Mouse (Mus musculus): ENCODE measurements around the gene Shroom3. TPM values are rescaled to one million over a fixed set of nuclear protein-coding genes. Genes with fewer than 3 reads are reported as not detected.

The Shroom3 gene
- polyA plus RNA-seq, 1 experiment from 2014 or later, result 3.5 TPM

GRCm38 (mm10) chr5:92838351-92838784 is 155.1 kb downstream of the Shroom3 start:
- H3K4me2 ChIP-seq, result no peak overlapping the region
- no peak for ATAC-seq (replicated peaks; ENCODE audit: low FRiP score)
- H3K36me3 ChIP-seq (ENCODE audit: control insufficient read depth, insufficient read depth, low read length), result no peaks in the 10 kb centered on the region
- 85% methylated on average over 9 of the region's 9 CpGs for WGBS
- no peaks in the 10 kb centered on the region for H3K27me3 ChIP-seq (replicated peaks; ENCODE audit: control insufficient read depth, insufficient read depth, low read length)
- no peak overlapping the region for H3K27ac ChIP-seq (ENCODE audit: low read depth, low read length)
- no peak overlapping the region for H3K9ac ChIP-seq (ENCODE audit: low read depth, low read length)
- 0 out of 2 replicates have a peak, but pooled peaks cover 2% of the 10 kb centered on the region for H3K4me1 ChIP-seq (replicated peaks; ENCODE audit: control insufficient read depth, insufficient read depth, low read length)
- no peak for DNase-seq (ENCODE audit: low spot score)
- no peaks in the 10 kb centered on the region for H3K9me3 ChIP-seq (ENCODE audit: control insufficient read depth, low read length)
- no peak overlapping the region for H3K4me3 ChIP-seq (ENCODE audit: low read depth, low read length)

DNA sequence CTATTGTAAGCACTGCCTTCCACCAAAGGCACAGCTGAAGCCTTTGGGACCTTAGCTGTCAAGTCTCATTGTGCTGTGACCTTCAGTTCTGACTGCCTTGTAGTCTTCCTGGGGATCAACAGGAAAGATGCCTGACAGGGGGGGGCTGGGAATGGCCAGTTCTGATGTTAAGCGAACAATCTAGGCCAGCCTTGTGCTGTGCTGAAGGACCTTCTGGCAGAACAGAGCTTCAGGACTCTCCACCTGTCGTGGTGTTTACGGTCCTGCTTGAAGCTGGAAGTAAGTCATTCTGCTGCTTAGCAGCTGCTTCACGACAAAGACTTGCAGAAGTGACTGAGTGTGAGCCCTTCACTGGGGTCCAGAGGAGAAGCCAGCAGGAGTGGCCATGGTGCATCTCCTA is 156.1 kb downstream of the Shroom3 start:
- Histone ChIP-seq H3K9ac (ENCODE audit: low read depth, low read length) (no peak overlapping the region), H3K4me1 (replicated peaks; ENCODE audit: control insufficient read depth, insufficient read depth, low read length) (0 out of 2 replicates have a peak, but pooled peaks cover 2% of the 10 kb centered on the region), H3K4me3 (ENCODE audit: low read depth, low read length) (no peak overlapping the region), H3K27me3 (replicated peaks; ENCODE audit: control insufficient read depth, insufficient read depth, low read length) (no peaks in the 10 kb centered on the region), H3K27ac (ENCODE audit: low read depth, low read length) (no peak overlapping the region), H3K36me3 (ENCODE audit: control insufficient read depth, insufficient read depth, low read length) (no peaks in the 10 kb centered on the region), H3K9me3 (ENCODE audit: control insufficient read depth, low read length) (no peaks in the 10 kb centered on the region), H3K4me2 (no peak overlapping the region)
- no peak for ATAC-seq (replicated peaks; ENCODE audit: low FRiP score)
- WGBS, result 74% methylated on average over 4 of the region's 4 CpGs
- no peak for DNase-seq (ENCODE audit: low spot score)

- H3K4me2 ChIP-seq, result no peak overlapping the region
- 64% methylated on average over 5 of the region's 5 CpGs for WGBS
- H3K27me3 ChIP-seq (replicated peaks; ENCODE audit: control insufficient read depth, insufficient read depth, low read length), result no peaks in the 10 kb centered on the region
- no peak overlapping the region for H3K27ac ChIP-seq (ENCODE audit: low read depth, low read length)
- ATAC-seq (replicated peaks; ENCODE audit: low FRiP score) (no peak), DNase-seq (ENCODE audit: low spot score) (no peak)
- H3K36me3 ChIP-seq (ENCODE audit: control insufficient read depth, insufficient read depth, low read length), result no peaks in the 10 kb centered on the region
- H3K9ac ChIP-seq (ENCODE audit: low read depth, low read length), result no peak overlapping the region
- H3K9me3 ChIP-seq (ENCODE audit: control insufficient read depth, low read length), result no peaks in the 10 kb centered on the region
- no peak overlapping the region for H3K4me3 ChIP-seq (ENCODE audit: low read depth, low read length)
- H3K4me1 ChIP-seq (replicated peaks; ENCODE audit: control insufficient read depth, insufficient read depth, low read length), result 0 out of 2 replicates have a peak, but pooled peaks cover 2% of the 10 kb centered on the region
Observed at GRCm38 (mm10) chr5:92841474-92841873, 158.2 kb downstream of the Shroom3 start.

DNA sequence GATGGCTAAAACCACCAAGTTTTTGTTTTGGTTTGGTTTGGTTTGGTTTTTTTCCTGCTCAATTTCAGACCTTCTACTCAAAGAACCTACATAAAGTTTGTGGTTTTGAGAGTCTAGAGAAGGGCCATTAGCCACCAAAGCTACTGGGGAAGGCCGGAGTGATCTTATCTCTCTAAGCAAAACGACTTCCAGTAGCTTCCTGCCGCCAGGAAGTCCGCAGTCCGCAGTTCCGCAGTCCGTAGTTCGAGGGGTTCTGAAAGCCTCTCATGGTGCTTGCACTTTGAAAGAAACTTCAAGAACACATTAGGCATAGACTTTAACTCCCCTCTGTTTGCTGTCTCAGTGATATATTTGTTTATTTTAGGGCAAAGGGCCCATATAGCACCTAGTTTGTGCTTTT is 159.2 kb downstream of the Shroom3 start:
- H3K4me3 ChIP-seq (ENCODE audit: low read depth, low read length), result no peak overlapping the region
- no peak overlapping the region for H3K27ac ChIP-seq (ENCODE audit: low read depth, low read length)
- H3K9me3 ChIP-seq (ENCODE audit: control insufficient read depth, low read length), result no peaks in the 10 kb centered on the region
- no peaks in the 10 kb centered on the region for H3K27me3 ChIP-seq (replicated peaks; ENCODE audit: control insufficient read depth, insufficient read depth, low read length)
- no peak overlapping the region for H3K4me2 ChIP-seq
- DNase-seq (ENCODE audit: low spot score) (no peak), ATAC-seq (replicated peaks; ENCODE audit: low FRiP score) (no peak)
- no peak overlapping the region for H3K9ac ChIP-seq (ENCODE audit: low read depth, low read length)
- H3K4me1 ChIP-seq (replicated peaks; ENCODE audit: control insufficient read depth, insufficient read depth, low read length), result 0 out of 2 replicates have a peak, but pooled peaks cover 2% of the 10 kb centered on the region
- WGBS, result 8% methylated on average over 8 of the region's 8 CpGs
- no peaks in the 10 kb centered on the region for H3K36me3 ChIP-seq (ENCODE audit: control insufficient read depth, insufficient read depth, low read length)

DNA sequence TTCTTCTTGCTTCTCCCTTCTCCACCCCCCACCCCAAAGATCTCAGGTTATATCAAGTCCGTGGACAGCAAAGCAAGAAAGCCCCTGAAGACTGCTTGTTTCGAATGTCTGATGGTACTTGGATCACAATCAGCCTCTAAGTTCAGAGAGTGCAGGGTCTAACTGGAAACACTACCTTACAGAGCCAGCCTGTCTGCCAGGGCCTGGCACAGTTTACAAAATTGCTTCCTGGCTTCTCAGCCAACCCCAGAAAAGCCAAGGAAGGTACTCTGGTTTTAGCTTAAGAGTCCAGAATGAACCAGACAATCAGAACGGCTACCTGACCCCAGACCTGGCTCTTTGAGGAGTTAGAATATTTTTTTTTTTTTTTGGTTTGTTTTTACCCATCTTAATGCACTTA is 159.6 kb downstream of the Shroom3 start:
- Histone ChIP-seq H3K4me2 (no peak overlapping the region), H3K9me3 (ENCODE audit: control insufficient read depth, low read length) (no peaks in the 10 kb centered on the region), H3K4me1 (replicated peaks; ENCODE audit: control insufficient read depth, insufficient read depth, low read length) (0 out of 2 replicates have a peak, but pooled peaks cover 2% of the 10 kb centered on the region), H3K36me3 (ENCODE audit: control insufficient read depth, insufficient read depth, low read length) (no peaks in the 10 kb centered on the region), H3K4me3 (ENCODE audit: low read depth, low read length) (no peak overlapping the region), H3K27ac (ENCODE audit: low read depth, low read length) (no peak overlapping the region), H3K9ac (ENCODE audit: low read depth, low read length) (no peak overlapping the region), H3K27me3 (replicated peaks; ENCODE audit: control insufficient read depth, insufficient read depth, low read length) (no peaks in the 10 kb centered on the region)
- ATAC-seq (replicated peaks; ENCODE audit: low FRiP score) (no peak), DNase-seq (ENCODE audit: low spot score) (no peak)
- 53% methylated on average over 3 of the region's 3 CpGs for WGBS

GRCm38 (mm10) chr5:92843850-92844785 is 160.9 kb downstream of the Shroom3 start:
- DNase-seq (ENCODE audit: low spot score) (no peak), ATAC-seq (replicated peaks; ENCODE audit: low FRiP score) (no peak)
- Histone ChIP-seq H3K4me3 (ENCODE audit: low read depth, low read length) (no peak overlapping the region), H3K4me2 (no peak overlapping the region), H3K4me1 (replicated peaks; ENCODE audit: control insufficient read depth, insufficient read depth, low read length) (0 out of 2 replicates have a peak, but pooled peaks cover 2% of the 10 kb centered on the region), H3K9ac (ENCODE audit: low read depth, low read length) (no peak overlapping the region), H3K27me3 (replicated peaks; ENCODE audit: control insufficient read depth, insufficient read depth, low read length) (no peaks in the 10 kb centered on the region), H3K9me3 (ENCODE audit: control insufficient read depth, low read length) (no peaks in the 10 kb centered on the region), H3K27ac (ENCODE audit: low read depth, low read length) (no peak overlapping the region), H3K36me3 (ENCODE audit: control insufficient read depth, insufficient read depth, low read length) (no peaks in the 10 kb centered on the region)
- WGBS, result 74% methylated on average over 20 of the region's 20 CpGs

DNA sequence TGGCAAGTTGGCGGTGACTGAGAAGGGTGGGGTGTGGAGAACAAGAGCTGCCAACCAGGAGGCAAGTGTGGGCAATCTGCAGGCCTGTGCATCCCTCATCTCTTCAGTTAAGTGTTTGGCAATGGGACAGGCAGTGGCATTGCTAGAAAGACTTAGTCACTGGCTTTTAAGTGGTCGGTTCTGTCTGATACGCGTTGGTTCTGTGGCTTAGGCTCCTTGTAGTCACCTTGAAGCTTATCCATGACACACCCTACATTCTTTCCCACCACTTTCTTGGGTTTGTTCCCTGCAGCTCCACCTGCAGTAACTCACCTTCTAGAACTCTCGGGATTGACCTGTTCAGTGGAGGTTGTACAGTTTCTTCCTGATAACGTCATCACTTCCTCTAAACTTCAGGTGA is 166.5 kb downstream of the Shroom3 start:
- Histone ChIP-seq H3K4me1 (replicated peaks; ENCODE audit: control insufficient read depth, insufficient read depth, low read length) (no peaks in the 10 kb centered on the region), H3K9ac (ENCODE audit: low read depth, low read length) (no peak overlapping the region), H3K4me2 (no peak overlapping the region), H3K4me3 (ENCODE audit: low read depth, low read length) (no peak overlapping the region), H3K27ac (ENCODE audit: low read depth, low read length) (no peak overlapping the region), H3K9me3 (ENCODE audit: control insufficient read depth, low read length) (no peaks in the 10 kb centered on the region), H3K36me3 (ENCODE audit: control insufficient read depth, insufficient read depth, low read length) (no peaks in the 10 kb centered on the region), H3K27me3 (replicated peaks; ENCODE audit: control insufficient read depth, insufficient read depth, low read length) (no peaks in the 10 kb centered on the region)
- WGBS, result 88% methylated on average over 6 of the region's 6 CpGs
- DNase-seq (ENCODE audit: low spot score) (no peak), ATAC-seq (replicated peaks; ENCODE audit: low FRiP score) (no peak)

- Histone ChIP-seq H3K36me3 (ENCODE audit: control insufficient read depth, insufficient read depth, low read length) (no peaks in the 10 kb centered on the region), H3K27me3 (replicated peaks; ENCODE audit: control insufficient read depth, insufficient read depth, low read length) (no peaks in the 10 kb centered on the region), H3K4me1 (replicated peaks; ENCODE audit: control insufficient read depth, insufficient read depth, low read length) (no peaks in the 10 kb centered on the region), H3K9ac (ENCODE audit: low read depth, low read length) (no peak overlapping the region), H3K4me2 (no peak overlapping the region), H3K9me3 (ENCODE audit: control insufficient read depth, low read length) (no peaks in the 10 kb centered on the region), H3K4me3 (ENCODE audit: low read depth, low read length) (no peak overlapping the region), H3K27ac (ENCODE audit: low read depth, low read length) (no peak overlapping the region)
- no peak for DNase-seq (ENCODE audit: low spot score)
- WGBS, result 80% methylated on average over 3 of the region's 3 CpGs
- ATAC-seq (replicated peaks; ENCODE audit: low FRiP score), result no peak
Observed at GRCm38 (mm10) chr5:92850925-92851324, 167.7 kb downstream of the Shroom3 start.

- WGBS, result 80% methylated on average over 4 of the region's 4 CpGs
- no peaks in the 10 kb centered on the region for H3K9me3 ChIP-seq (ENCODE audit: control insufficient read depth, low read length)
- H3K9ac ChIP-seq (ENCODE audit: low read depth, low read length), result no peak overlapping the region
- no peaks in the 10 kb centered on the region for H3K4me1 ChIP-seq (replicated peaks; ENCODE audit: control insufficient read depth, insufficient read depth, low read length)
- H3K4me3 ChIP-seq (ENCODE audit: low read depth, low read length), result no peak overlapping the region
- H3K4me2 ChIP-seq, result no peak overlapping the region
- no peaks in the 10 kb centered on the region for H3K27me3 ChIP-seq (replicated peaks; ENCODE audit: control insufficient read depth, insufficient read depth, low read length)
- ATAC-seq (replicated peaks; ENCODE audit: low FRiP score) (no peak), DNase-seq (ENCODE audit: low spot score) (no peak)
- no peaks in the 10 kb centered on the region for H3K36me3 ChIP-seq (ENCODE audit: control insufficient read depth, insufficient read depth, low read length)
- no peak overlapping the region for H3K27ac ChIP-seq (ENCODE audit: low read depth, low read length)
Observed at GRCm38 (mm10) chr5:92854983-92855382, 171.7 kb downstream of the Shroom3 start.
